Mouse (Mus musculus) kidney, postnatal 25 days (tissue): ENCODE results near the gene Ints6.
A peak's percentile ranks its signal among the peaks of the same experiment; 100 is the strongest.
"Not testable (repeated sequence)": the region's sequence is repeated elsewhere in the genome, so short reads cannot be mapped to it uniquely, and the experiment has no call there.

Experiments
- DNase-seq, 2 experiments: peaks; one replicate each; pipeline ENCODE4 v3.0.0; 2021; ENCODE audit warnings: mixed read lengths in 2 of 2

Ints6 gene

GRCm38 (mm10) chr14:62735646-62736045 is 25.3 kb downstream of the Ints6 start:
- no peak for DNase-seq

GRCm38 (mm10) chr14:62733666-62734065 is 27.3 kb downstream of the Ints6 start:
- no peak for DNase-seq

GRCm38 (mm10) chr14:62731902-62732301 is 29.1 kb downstream of the Ints6 start:
- no peak for DNase-seq

GRCm38 (mm10) chr14:62724560-62724959 is 36.4 kb downstream of the Ints6 start:
- DNase-seq, result no peak

- no peak for DNase-seq
These were observed 39.3 kb downstream of the Ints6 start for GRCm38 (mm10) chr14:62721625-62722024.

- no peak for DNase-seq
These were observed 42.8 kb downstream of the Ints6 start for GRCm38 (mm10) chr14:62718161-62718560.

GRCm38 (mm10) chr14:62673646-62674045 is 87.3 kb downstream of the Ints6 start:
- no peak for DNase-seq

GRCm38 (mm10) chr14:62664976-62665673 is 95.8 kb downstream of the Ints6 start:
- DNase-seq, result no peak

- DNase-seq, result no peak
These were observed 97.6 kb downstream of the Ints6 start, which contains the start of gene Serpine3 for GRCm38 (mm10) chr14:62663367-62663766. Gene Serpine3 (plus strand): TSS chr14:62663667.

- DNase-seq, result no peak
These were observed 98.6 kb downstream of the Ints6 start for GRCm38 (mm10) chr14:62662381-62662780.

- DNase-seq, result no peak
These were observed 103.5 kb downstream of the Ints6 start for GRCm38 (mm10) chr14:62657469-62657868.

GRCm38 (mm10) chr14:62655996-62656395 is 105.0 kb downstream of the Ints6 start:
- DNase-seq, result no peak

GRCm38 (mm10) chr14:62651771-62652170 is 109.2 kb downstream of the Ints6 start:
- DNase-seq, result no peak

GRCm38 (mm10) chr14:62650376-62650775 is 110.6 kb downstream of the Ints6 start:
- no peak for DNase-seq

GRCm38 (mm10) chr14:62648405-62648804 is 112.6 kb downstream of the Ints6 start:
- DNase-seq, result no peak

GRCm38 (mm10) chr14:62642368-62642767 is 118.6 kb downstream of the Ints6 start:
- not testable (repeated sequence) for DNase-seq

- no peak for DNase-seq
These were observed 120.6 kb downstream of the Ints6 start for GRCm38 (mm10) chr14:62640396-62640795.

- no peak for DNase-seq
These were observed 121.4 kb downstream of the Ints6 start for GRCm38 (mm10) chr14:62639551-62639950.

GRCm38 (mm10) chr14:62639111-62639510 is 121.9 kb downstream of the Ints6 start:
- DNase-seq, result peak in 1 of 2 experiments; percentile 8

GRCm38 (mm10) chr14:62638345-62638702 is 122.6 kb downstream of the Ints6 start:
- DNase-seq, result no peak

- DNase-seq, result no peak
These were observed 123.3 kb downstream of the Ints6 start for GRCm38 (mm10) chr14:62637436-62638344.

GRCm38 (mm10) chr14:62627951-62628350 is 133.0 kb downstream of the Ints6 start:
- DNase-seq, result no peak
